Mouse (Mus musculus): Measurements from ENCODE around the gene Ugt1a7c. TPM values are rescaled to one million over a fixed set of nuclear protein-coding genes. Genes with fewer than 3 reads are reported as not detected.
A peak's percentile ranks its signal among the peaks of the same experiment; 100 is the strongest.

Ugt1a7c gene
- polyA plus RNA-seq, 1 experiment from 2014 or later, result 10.7 TPM

DNA sequence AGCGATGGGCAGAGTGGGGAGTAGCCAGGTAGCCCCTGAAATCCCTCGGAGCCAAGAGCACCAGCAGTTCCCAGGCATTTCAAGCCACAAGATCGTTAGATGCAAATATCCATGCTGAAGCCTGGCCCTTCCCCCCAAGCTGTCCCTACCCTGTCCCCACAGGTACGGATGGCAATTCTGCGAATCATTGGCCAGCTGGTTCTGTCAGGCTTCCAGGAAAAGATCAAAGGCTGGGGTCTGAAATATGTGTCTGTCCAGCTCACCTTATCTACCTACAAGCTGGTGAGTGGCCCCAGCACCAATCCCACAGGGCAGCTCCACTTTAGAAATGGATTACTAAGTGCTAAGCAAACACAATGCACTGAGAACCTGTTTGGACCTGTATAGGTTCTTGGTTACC lies 142.4 kb downstream of the Ugt1a7c start:
- Histone ChIP-seq H3K9me3 (replicated peaks; ENCODE audit: low read length) (peaks cover 73% of the 10 kb centered on the region), H3K36me3 (ENCODE audit: insufficient read depth, low read length) (no peaks in the 10 kb centered on the region), H3K27me3 (ENCODE audit: insufficient read depth, low read length) (no peaks in the 10 kb centered on the region), H3K4me2 (ENCODE audit: low read length) (no peak overlapping the region), H3K4me3 (replicated peaks; ENCODE audit: low read depth, low read length) (no peak overlapping the region), H3K9ac (ENCODE audit: low read depth, low read length) (no peak overlapping the region), H3K27ac (no peak overlapping the region), H3K4me1 (replicated peaks; ENCODE audit: insufficient read depth, low read length) (no peaks in the 10 kb centered on the region)
- ATAC-seq (replicated peaks; ENCODE audit: low FRiP score, low read depth), result 0 out of 2 replicates have a peak, but pooled peaks have one; percentile 0
- no peak for DNase-seq (ENCODE audit: low spot score)
- TF ChIP-seq CTCF (IDR thresholded peaks at IDR 0.05; ENCODE audit: low read depth), result no peak
- 72% methylated on average over 5 of the region's 5 CpGs for WGBS

GRCm38 (mm10) chr1:88238771-88239170 lies 143.9 kb downstream of the Ugt1a7c start:
- no peak overlapping the region for H3K4me2 ChIP-seq (ENCODE audit: low read length)
- H3K9ac ChIP-seq (ENCODE audit: low read depth, low read length), result no peak overlapping the region
- no peak overlapping the region for H3K4me3 ChIP-seq (replicated peaks; ENCODE audit: low read depth, low read length)
- no peaks in the 10 kb centered on the region for H3K27me3 ChIP-seq (ENCODE audit: insufficient read depth, low read length)
- TF ChIP-seq CTCF (IDR thresholded peaks at IDR 0.05; ENCODE audit: low read depth), result no peak
- H3K9me3 ChIP-seq (replicated peaks; ENCODE audit: low read length), result peaks cover 65% of the 10 kb centered on the region
- DNase-seq (ENCODE audit: low spot score) (no peak), ATAC-seq (replicated peaks; ENCODE audit: low FRiP score, low read depth) (no peak)
- WGBS, result 70% methylated on average over 6 of the region's 6 CpGs
- H3K4me1 ChIP-seq (replicated peaks; ENCODE audit: insufficient read depth, low read length), result no peaks in the 10 kb centered on the region
- H3K27ac ChIP-seq, result no peak overlapping the region
- no peaks in the 10 kb centered on the region for H3K36me3 ChIP-seq (ENCODE audit: insufficient read depth, low read length)

DNA sequence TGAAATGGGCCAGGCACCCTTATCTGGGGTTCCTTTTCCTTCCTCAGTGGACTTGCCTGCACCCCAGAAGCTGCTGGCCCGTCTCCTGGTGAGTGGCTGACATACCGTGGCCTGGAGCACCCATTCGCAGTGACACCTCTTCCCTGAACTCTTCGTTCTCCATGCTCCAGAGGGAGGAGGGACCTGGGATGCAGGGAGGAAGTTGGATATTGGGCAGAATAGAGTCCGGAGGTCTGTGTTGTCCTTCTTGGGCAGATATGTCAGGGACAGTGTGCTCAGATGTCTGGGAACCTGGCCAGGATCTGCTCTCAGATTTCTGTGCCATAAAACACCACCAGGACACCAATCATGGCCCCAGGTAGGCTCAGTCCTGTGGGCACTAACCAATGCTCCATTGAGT lies 145.2 kb downstream of the Ugt1a7c start:
- Histone ChIP-seq H3K9ac (ENCODE audit: low read depth, low read length) (no peak overlapping the region), H3K4me1 (replicated peaks; ENCODE audit: insufficient read depth, low read length) (no peaks in the 10 kb centered on the region), H3K36me3 (ENCODE audit: insufficient read depth, low read length) (no peaks in the 10 kb centered on the region), H3K27me3 (ENCODE audit: insufficient read depth, low read length) (no peaks in the 10 kb centered on the region), H3K9me3 (replicated peaks; ENCODE audit: low read length) (peaks cover 55% of the 10 kb centered on the region), H3K4me2 (ENCODE audit: low read length) (no peak overlapping the region), H3K4me3 (replicated peaks; ENCODE audit: low read depth, low read length) (no peak overlapping the region), H3K27ac (no peak overlapping the region)
- TF ChIP-seq CTCF (IDR thresholded peaks at IDR 0.05; ENCODE audit: low read depth), result no peak
- DNase-seq (ENCODE audit: low spot score), result no peak
- WGBS, result 69% methylated on average over 5 of the region's 5 CpGs
- no peak for ATAC-seq (replicated peaks; ENCODE audit: low FRiP score, low read depth)

- Histone ChIP-seq H3K4me1 (replicated peaks; ENCODE audit: insufficient read depth, low read length) (no peaks in the 10 kb centered on the region), H3K36me3 (ENCODE audit: insufficient read depth, low read length) (no peaks in the 10 kb centered on the region), H3K9ac (ENCODE audit: low read depth, low read length) (no peak overlapping the region), H3K27me3 (ENCODE audit: insufficient read depth, low read length) (no peaks in the 10 kb centered on the region), H3K9me3 (replicated peaks; ENCODE audit: low read length) (peaks cover 55% of the 10 kb centered on the region), H3K4me3 (replicated peaks; ENCODE audit: low read depth, low read length) (no peak overlapping the region), H3K4me2 (ENCODE audit: low read length) (no peak overlapping the region), H3K27ac (no peak overlapping the region)
- DNase-seq (ENCODE audit: low spot score), result no peak
- no peak for TF ChIP-seq CTCF (IDR thresholded peaks at IDR 0.05; ENCODE audit: low read depth)
- no peak for ATAC-seq (replicated peaks; ENCODE audit: low FRiP score, low read depth)
- 71% methylated on average over 4 of the region's 4 CpGs for WGBS
Observed at GRCm38 (mm10) chr1:88240579-88240978, 145.7 kb downstream of the Ugt1a7c start.

GRCm38 (mm10) chr1:88243861-88244260 lies 149.0 kb downstream of the Ugt1a7c start:
- no peaks in the 10 kb centered on the region for H3K36me3 ChIP-seq (ENCODE audit: insufficient read depth, low read length)
- no peaks in the 10 kb centered on the region for H3K27me3 ChIP-seq (ENCODE audit: insufficient read depth, low read length)
- H3K4me2 ChIP-seq (ENCODE audit: low read length), result no peak overlapping the region
- no peak overlapping the region for H3K27ac ChIP-seq
- DNase-seq (ENCODE audit: low spot score) (no peak), ATAC-seq (replicated peaks; ENCODE audit: low FRiP score, low read depth) (no peak)
- no peak for TF ChIP-seq CTCF (IDR thresholded peaks at IDR 0.05; ENCODE audit: low read depth)
- 64% methylated on average over 5 of the region's 5 CpGs for WGBS
- H3K4me3 ChIP-seq (replicated peaks; ENCODE audit: low read depth, low read length), result no peak overlapping the region
- H3K9me3 ChIP-seq (replicated peaks; ENCODE audit: low read length), result peaks cover 48% of the 10 kb centered on the region
- H3K4me1 ChIP-seq (replicated peaks; ENCODE audit: insufficient read depth, low read length), result no peaks in the 10 kb centered on the region
- no peak overlapping the region for H3K9ac ChIP-seq (ENCODE audit: low read depth, low read length)

DNA sequence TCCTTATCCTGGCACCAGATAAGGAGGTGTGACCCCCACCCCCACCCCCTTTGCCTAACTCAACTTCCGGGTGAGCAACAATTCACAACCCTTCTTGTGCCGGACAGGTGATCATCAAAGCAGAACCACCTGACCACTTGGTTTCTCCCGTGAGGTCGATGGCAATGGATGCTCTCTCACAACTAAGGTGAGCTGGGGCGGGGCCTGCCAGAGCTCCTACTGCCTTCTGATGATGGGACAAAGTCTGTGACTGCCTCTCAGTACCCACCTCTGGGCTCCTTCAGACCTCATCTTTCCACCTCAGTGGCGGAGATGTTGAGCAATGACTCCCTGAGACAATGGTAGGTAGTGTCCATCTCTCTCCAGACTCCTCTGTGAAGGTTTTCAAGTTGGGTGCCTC lies 151.0 kb downstream of the Ugt1a7c start:
- Histone ChIP-seq H3K9me3 (replicated peaks; ENCODE audit: low read length) (peaks cover 43% of the 10 kb centered on the region), H3K4me3 (replicated peaks; ENCODE audit: low read depth, low read length) (no peak overlapping the region), H3K9ac (ENCODE audit: low read depth, low read length) (no peak overlapping the region), H3K36me3 (ENCODE audit: insufficient read depth, low read length) (no peaks in the 10 kb centered on the region), H3K4me2 (ENCODE audit: low read length) (no peak overlapping the region), H3K27me3 (ENCODE audit: insufficient read depth, low read length) (no peaks in the 10 kb centered on the region), H3K27ac (no peak overlapping the region), H3K4me1 (replicated peaks; ENCODE audit: insufficient read depth, low read length) (no peaks in the 10 kb centered on the region)
- WGBS, result 80% methylated on average over 6 of the region's 6 CpGs
- TF ChIP-seq CTCF (IDR thresholded peaks at IDR 0.05; ENCODE audit: low read depth), result no peak
- ATAC-seq (replicated peaks; ENCODE audit: low FRiP score, low read depth), result no peak
- DNase-seq (ENCODE audit: low spot score), result no peak

DNA sequence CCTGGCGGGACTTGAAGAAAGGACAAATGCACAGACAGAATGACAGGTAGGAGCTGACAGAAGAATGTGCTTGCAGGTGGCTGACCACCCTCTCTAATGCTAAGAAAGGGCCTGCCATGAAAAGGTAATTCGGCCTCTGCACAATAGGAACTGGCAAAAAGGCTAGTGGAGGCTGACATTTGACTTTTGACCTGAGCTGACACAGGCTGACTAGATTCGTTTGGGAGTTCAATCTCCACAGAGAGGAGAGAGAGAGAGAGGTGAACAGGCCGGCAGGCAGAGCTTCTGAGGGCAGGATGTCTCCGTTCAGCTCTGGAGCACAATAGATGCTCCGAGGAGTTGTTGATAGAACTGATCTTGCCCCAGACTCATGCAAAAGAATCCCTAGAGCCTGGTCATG lies 151.5 kb downstream of the Ugt1a7c start:
- Histone ChIP-seq H3K4me2 (ENCODE audit: low read length) (no peak overlapping the region), H3K27ac (no peak overlapping the region), H3K4me3 (replicated peaks; ENCODE audit: low read depth, low read length) (no peak overlapping the region), H3K4me1 (replicated peaks; ENCODE audit: insufficient read depth, low read length) (no peaks in the 10 kb centered on the region), H3K27me3 (ENCODE audit: insufficient read depth, low read length) (no peaks in the 10 kb centered on the region), H3K36me3 (ENCODE audit: insufficient read depth, low read length) (no peaks in the 10 kb centered on the region), H3K9me3 (replicated peaks; ENCODE audit: low read length) (peaks cover 43% of the 10 kb centered on the region), H3K9ac (ENCODE audit: low read depth, low read length) (no peak overlapping the region)
- no peak for DNase-seq (ENCODE audit: low spot score)
- ATAC-seq (replicated peaks; ENCODE audit: low FRiP score, low read depth), result no peak
- no peak for TF ChIP-seq CTCF (IDR thresholded peaks at IDR 0.05; ENCODE audit: low read depth)
- 50% methylated on average over 6 of the region's 6 CpGs for WGBS

Data from kidney, postnatal 0 days (tissue).